Mouse (Mus musculus): Measurements from ENCODE around the gene Ccl9.

DNA sequence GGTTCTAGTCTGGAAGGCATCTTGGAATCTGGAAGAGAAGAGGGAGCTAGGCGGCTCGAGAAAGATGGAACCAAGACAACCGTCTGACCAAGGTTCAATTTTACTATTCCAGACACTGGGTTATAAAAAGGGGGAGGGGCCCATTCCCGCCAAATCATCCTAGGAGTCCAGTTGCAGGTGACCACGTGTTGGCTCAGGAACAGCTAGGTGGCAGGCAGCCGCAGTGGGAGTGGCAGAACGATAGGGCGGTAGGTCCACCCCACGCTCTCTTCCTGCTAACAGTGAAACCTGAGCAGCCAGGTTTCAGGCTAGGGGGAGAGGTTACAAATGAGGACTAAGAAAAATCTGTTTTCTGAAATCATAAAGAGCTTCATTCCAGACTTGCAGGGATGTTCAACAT is 5.6 kb downstream of the Ccl9 start:
- no peak for TF ChIP-seq HCFC1 (IDR thresholded peaks at IDR 0.05; ENCODE audit: borderline replicate concordance, insufficient read depth, low read length)
- no peak for TF ChIP-seq ZNF384 (IDR thresholded peaks at IDR 0.05; ENCODE audit: low read depth, low read length)
- no peak for TF ChIP-seq CHD2 (IDR thresholded peaks at IDR 0.05; ENCODE audit: low read depth, low read length)

All from ES-E14 (cell line).